24 mouse cellular contexts compared by ENCODE assay signal in genomic region chr2:38713596-38713995, GRCm38 (mm10). TPM values are rescaled to one million over a fixed set of nuclear protein-coding genes. Genes with fewer than 3 reads are reported as not detected.
"Had no signal": no experiment of that assay in that cellular context is flagged by ENCODE, and none has a peak within 500 bp of the region (broad histone marks: within the 10 kb centered on the region; RNA-seq: fewer than 3 reads in every experiment).

No protein-coding gene starts in this region.

- ATAC-seq: liver, postnatal 0 days; midbrain, embryonic 13.5 days had no signal

- H3K36me3 ChIP-seq: limb, embryonic 12.5 days; limb, embryonic 15.5 days; midbrain, embryonic 13.5 days; neural tube, embryonic 12.5 days; neural tube, embryonic 15.5 days had no signal

- H3K9me3 ChIP-seq: limb, embryonic 12.5 days; limb, embryonic 15.5 days; midbrain, embryonic 13.5 days; neural tube, embryonic 12.5 days; neural tube, embryonic 15.5 days had no signal

- H3K4me3 ChIP-seq: limb, embryonic 12.5 days; limb, embryonic 15.5 days; midbrain, embryonic 13.5 days; neural tube, embryonic 12.5 days; neural tube, embryonic 15.5 days had no signal

- H3K9ac ChIP-seq: limb, embryonic 12.5 days; limb, embryonic 15.5 days; liver, embryonic 14.5 days; liver, postnatal 0 days; lung, embryonic 14.5 days; midbrain, embryonic 13.5 days; neural tube, embryonic 12.5 days; neural tube, embryonic 15.5 days had no signal

- DNase-seq: kidney, adult 11 months; kidney, adult 9 months; kidney, postnatal 14 days; left cerebral cortex, postnatal 4 days; liver, postnatal 0 days; lung, embryonic 14.5 days; right cerebral cortex, adult 18-20 months; right cerebral cortex, postnatal 25 days; thymus, adult 18-20 months; thymus, postnatal 36 days had no signal

- H3K4me2 ChIP-seq: limb, embryonic 12.5 days; limb, embryonic 15.5 days; liver, embryonic 11.5 days; lung, embryonic 14.5 days; midbrain, embryonic 13.5 days; neural tube, embryonic 12.5 days; neural tube, embryonic 15.5 days had no signal

- H3K27ac ChIP-seq: limb, embryonic 12.5 days; limb, embryonic 15.5 days; liver, embryonic 14.5 days; macrophage; midbrain, embryonic 13.5 days; neural tube, embryonic 12.5 days; neural tube, embryonic 15.5 days; stomach, postnatal 0 days had no signal

RNA-seq across cellular contexts. Expression of gene Nr5a1, which starts 0.7 kb away (rescaled TPM):
- total RNA-seq: layer of hippocampus, adult 18-20 months; layer of hippocampus, postnatal 14 days; left cerebral cortex, postnatal 14 days; megakaryocyte, adult 5-6 weeks had no signal
- polyA plus RNA-seq: liver, embryonic 14.5 days; liver, postnatal 0 days; macrophage; urinary bladder, adult 2 months had no signal
